Mouse (Mus musculus) brain, embryonic 14.5 days (tissue): ENCODE results near the gene Rad51b. TPM values are rescaled to one million over a fixed set of nuclear protein-coding genes. Genes with fewer than 3 reads are reported as not detected.

Source experiments
- DNase-seq: peaks from one replicate; pipeline ENCODE4 v3.0.0-alpha.2; 2011; ENCODE audit warnings: low read depth
- CTCF ChIP-seq: fragments of 200-500 bp; IDR thresholded peaks from 2 replicates; pipeline ENCODE4 v1.5.1; 2012; ENCODE audit warnings: inconsistent platforms, mild to moderate bottlenecking, moderate library complexity, borderline replicate concordance; ENCODE audit not compliant: insufficient read depth, insufficient read length; ENCODE audit errors: extremely low read depth
- POLR2A ChIP-seq: fragments of 200-500 bp; IDR thresholded peaks from 2 replicates; pipeline ENCODE4 v1.6.1; 2012; ENCODE audit warnings: mild to moderate bottlenecking, inconsistent platforms, borderline replicate concordance; ENCODE audit not compliant: poor library complexity, insufficient read depth, insufficient read length, severe bottlenecking; ENCODE audit errors: extremely low read depth
- polyA plus RNA-seq: library from polyadenylated mRNA; depleted of rRNA; stranded (reverse); fragments of >200 nt; gene quantifications from 2 replicates; pipeline ENCODE4 v1.2.3, GENCODE M21; 2012

Rad51b gene
- polyA plus RNA-seq, 1 experiment: 1.1 TPM

- TF ChIP-seq CTCF: no peak
- no peak for TF ChIP-seq POLR2A
- DNase-seq: no peak
Observed at GRCm38 (mm10) chr12:79840465-79840864, 543.4 kb downstream of the Rad51b start.

GRCm38 (mm10) chr12:79841248-79841647, 544.2 kb downstream of the Rad51b start:
- TF ChIP-seq POLR2A: no peak
- TF ChIP-seq CTCF: no peak

GRCm38 (mm10) chr12:79842319-79842718, 545.2 kb downstream of the Rad51b start:
- peak; percentile 60 for DNase-seq
- TF ChIP-seq POLR2A: no peak
- no peak for TF ChIP-seq CTCF

More at GRCm38 (mm10) chr12:79841248-79841647, 544.2 kb downstream of the Rad51b start:
- DNase-seq: no peak

- DNase-seq: no peak
- TF ChIP-seq CTCF (no peak), POLR2A (no peak)
Observed at GRCm38 (mm10) chr12:79843002-79843401, 545.9 kb downstream of the Rad51b start.

GRCm38 (mm10) chr12:79843496-79843895, 546.4 kb downstream of the Rad51b start:
- TF ChIP-seq POLR2A: no peak
- TF ChIP-seq CTCF: no peak
- peak; percentile 31 for DNase-seq

- TF ChIP-seq POLR2A: no peak
- no peak for TF ChIP-seq CTCF
- DNase-seq: peak; percentile 85
Observed at GRCm38 (mm10) chr12:79846247-79847151, 549.4 kb downstream of the Rad51b start.

- DNase-seq: no peak
- no peak for TF ChIP-seq POLR2A
- TF ChIP-seq CTCF: no peak
Observed at GRCm38 (mm10) chr12:79848539-79848938, 551.5 kb downstream of the Rad51b start.

GRCm38 (mm10) chr12:79850021-79850420, 552.9 kb downstream of the Rad51b start:
- TF ChIP-seq CTCF: no peak
- TF ChIP-seq POLR2A: no peak
- no peak for DNase-seq

- DNase-seq: no peak
Observed at GRCm38 (mm10) chr12:79851898-79852297, 554.8 kb downstream of the Rad51b start.

GRCm38 (mm10) chr12:79852606-79853005, 555.5 kb downstream of the Rad51b start:
- DNase-seq: no peak
- TF ChIP-seq POLR2A: no peak
- no peak for TF ChIP-seq CTCF

More at GRCm38 (mm10) chr12:79851898-79852297, 554.8 kb downstream of the Rad51b start:
- TF ChIP-seq CTCF (no peak), POLR2A (no peak)

- no peak for DNase-seq
- TF ChIP-seq POLR2A (no peak), CTCF (no peak)
Observed at GRCm38 (mm10) chr12:79853901-79854490, 556.9 kb downstream of the Rad51b start.

GRCm38 (mm10) chr12:79854507-79854906, 557.4 kb downstream of the Rad51b start:
- no peak for DNase-seq
- TF ChIP-seq POLR2A (no peak), CTCF (no peak)
